Comparison of ENCODE assay signal across 22 mouse cellular contexts in the genomic region with DNA sequence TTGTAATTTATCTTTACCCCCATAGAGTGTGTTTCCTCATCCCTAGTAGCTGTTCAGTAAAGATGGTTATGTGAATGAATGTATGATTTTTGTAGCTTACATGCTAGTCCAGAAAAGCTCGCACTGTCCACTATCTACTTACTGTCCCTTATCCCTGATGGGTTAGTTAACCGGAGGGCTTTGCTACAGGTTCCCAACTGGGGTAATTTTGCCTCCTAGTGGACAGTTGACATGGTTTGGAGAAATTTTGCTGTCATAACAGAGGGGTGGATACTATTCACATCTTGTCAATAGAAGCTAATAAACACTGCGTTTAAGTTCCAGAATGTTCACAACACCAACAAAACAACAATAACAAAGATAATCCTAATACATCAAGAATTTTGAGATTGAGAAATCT.
DNase-seq lines count a peak whose midpoint lies in the region; TF ChIP-seq lines count a peak whose summit lies in the region.
"Had no signal": no experiment of that assay in that cellular context is flagged by ENCODE, and none has a peak within 500 bp of the region (broad histone marks: within the 10 kb centered on the region; RNA-seq: fewer than 3 reads in every experiment).

No protein-coding gene starts in this region.

- TF ChIP-seq POLR2A in heart, adult 2 months (IDR thresholded peaks at IDR 0.05; ENCODE audit: insufficient read depth, low read depth, low read length) = no peak

- H3K4me3 ChIP-seq in heart, adult 2 months = no peak overlapping the region
- H3K4me3 ChIP-seq in heart, embryonic 10.5 days = no peak overlapping the region
- H3K4me3 ChIP-seq in layer of hippocampus, adult 2 months = no peak overlapping the region
- H3K4me3 ChIP-seq: embryonic facial prominence, embryonic 15.5 days; heart, embryonic 12.5 days; hindbrain, embryonic 12.5 days; midbrain, embryonic 15.5 days; myocyte; neural tube, embryonic 13.5 days had no signal

- no peaks in the 10 kb centered on the region for H3K9me3 ChIP-seq in heart, embryonic 10.5 days
- H3K9me3 ChIP-seq: embryonic facial prominence, embryonic 15.5 days; heart, embryonic 12.5 days; hindbrain, embryonic 12.5 days; midbrain, embryonic 15.5 days; neural tube, embryonic 13.5 days had no signal

- no peak overlapping the region for H3K27ac ChIP-seq in heart, adult 2 months
- no peak overlapping the region for H3K27ac ChIP-seq in heart, embryonic 10.5 days
- no peak overlapping the region for H3K27ac ChIP-seq in layer of hippocampus, adult 2 months
- H3K27ac ChIP-seq: embryonic facial prominence, embryonic 15.5 days; hindbrain, embryonic 12.5 days; midbrain, embryonic 15.5 days; neural tube, embryonic 13.5 days had no signal

- no peaks in the 10 kb centered on the region for H3K4me1 ChIP-seq in heart, adult 2 months (ENCODE audit: control insufficient read depth, insufficient read depth, low read length)
- no peaks in the 10 kb centered on the region for H3K4me1 ChIP-seq in heart, embryonic 10.5 days
- H3K4me1 ChIP-seq: embryonic facial prominence, embryonic 15.5 days; heart, embryonic 12.5 days; hindbrain, embryonic 12.5 days; midbrain, embryonic 15.5 days; neural tube, embryonic 13.5 days had no signal

- 50% methylated on average over 3 of the region's 3 CpGs for WGBS in heart, adult 2 months
- WGBS in heart, embryonic 10.5 days = 74% methylated on average over 3 of the region's 3 CpGs

- no peaks in the 10 kb centered on the region for H3K36me3 ChIP-seq in heart, adult 2 months (ENCODE audit: control insufficient read depth, insufficient read depth, low read length)
- no peaks in the 10 kb centered on the region for H3K36me3 ChIP-seq in heart, embryonic 10.5 days
- H3K36me3 ChIP-seq: embryonic facial prominence, embryonic 15.5 days; heart, embryonic 12.5 days; hindbrain, embryonic 12.5 days; midbrain, embryonic 15.5 days; neural tube, embryonic 13.5 days had no signal

- intact Hi-C loops in heart, adult 2 months (cut with DNase I) = no loop called here

- H3K27me3 ChIP-seq in heart, adult 2 months (ENCODE audit: control insufficient read depth, insufficient read depth, low read length) = no peaks in the 10 kb centered on the region
- H3K27me3 ChIP-seq in heart, embryonic 10.5 days (ENCODE audit: insufficient read depth, poor library complexity, severe bottlenecking) = no peaks in the 10 kb centered on the region
- H3K27me3 ChIP-seq: embryonic facial prominence, embryonic 15.5 days; heart, embryonic 12.5 days; hindbrain, embryonic 12.5 days; midbrain, embryonic 15.5 days; neural tube, embryonic 13.5 days had no signal

- peak; percentile 32 for TF ChIP-seq CTCF in heart, adult 2 months (IDR thresholded peaks at IDR 0.05)
- peak; percentile 55 for TF ChIP-seq CTCF in layer of hippocampus, adult 2 months (conservative IDR thresholded peaks at IDR 0.05)

- no peak for TF ChIP-seq EP300 in heart, adult 2 months (IDR thresholded peaks at IDR 0.05; ENCODE audit: insufficient read depth, low read depth, low read length)

- no peak overlapping the region for H3K9ac ChIP-seq in heart, adult 2 months (ENCODE audit: low read depth, low read length)
- H3K9ac ChIP-seq: embryonic facial prominence, embryonic 15.5 days; heart, embryonic 12.5 days; hindbrain, embryonic 12.5 days; midbrain, embryonic 15.5 days; neural tube, embryonic 13.5 days had no signal

- DNase-seq in heart, adult 2 months = no peak
- no peak for DNase-seq in heart, embryonic 10.5 days (ENCODE audit: low spot score)
- no peak for DNase-seq in layer of hippocampus, adult 2 months (ENCODE audit: low spot score in 2 of 2)
- no peak for DNase-seq in layer of hippocampus, adult 11-12 months (ENCODE audit: low spot score)
- DNase-seq in 3T3-L1 (ENCODE audit: low read depth, low spot score) (peak; percentile 56), A20 (ENCODE audit: low read depth, low spot score) (peak; percentile 14)
- no peak for DNase-seq in testis, postnatal 10 days (ENCODE audit: low spot score)
- DNase-seq: adrenal gland, postnatal 14 days; cerebellum, adult 9-11 months; gastrocnemius, postnatal 10 days; heart, postnatal 14 days; lung, adult 18-20 months; retina, postnatal 1 day; right cerebral cortex, postnatal 25 days; spleen, adult 18-20 months; thymus, postnatal 14 days had no signal

- no peaks in the 10 kb centered on the region for H3K79me2 ChIP-seq in heart, adult 2 months (replicated peaks; ENCODE audit: control insufficient read depth, insufficient read depth, low read length)

Comparison
In these comparisons a context has a peak if more than half of its experiments do, and no peak if none do; other contexts are left out.
1. DNase-seq: peak in 3T3-L1 (single experiment) and A20 (single experiment); none in heart, adult 2 months (0 of 2), heart, embryonic 10.5 days (single experiment), layer of hippocampus, adult 2 months (0 of 2), layer of hippocampus, adult 11-12 months (single experiment) and testis, postnatal 10 days (single experiment).